Mouse (Mus musculus) megakaryocyte-erythroid progenitor cell, adult 5-6 weeks (primary cell): ENCODE measurements around the gene Ceacam19. TPM values are rescaled to one million over a fixed set of nuclear protein-coding genes. Genes with fewer than 3 reads are reported as not detected.

Experiments
- ATAC-seq: replicated peaks from 2 replicates; pipeline ENCODE4 v1.8.0; 2016; ENCODE audit warnings: mild to moderate bottlenecking, inconsistent platforms; ENCODE audit not compliant: severe bottlenecking, poor library complexity, low FRiP score, low TSS enrichment
- total RNA-seq, 2 experiments: library from RNA; stranded (forward) in 1 of 2; stranded (reverse) in 1 of 2; fragments of 200-1000, 215-1000 nt in 1 of 2; fragments of >200 nt in 1 of 2; fragmentation: Nextera tagmentation in 1 of 2; gene quantifications; 2 replicates each; pipeline ENCODE4 v1.2.3; 2014 to 2017

Gene Ceacam19
- total RNA-seq, 2 experiments from 2014 or later = not detected

DNA sequence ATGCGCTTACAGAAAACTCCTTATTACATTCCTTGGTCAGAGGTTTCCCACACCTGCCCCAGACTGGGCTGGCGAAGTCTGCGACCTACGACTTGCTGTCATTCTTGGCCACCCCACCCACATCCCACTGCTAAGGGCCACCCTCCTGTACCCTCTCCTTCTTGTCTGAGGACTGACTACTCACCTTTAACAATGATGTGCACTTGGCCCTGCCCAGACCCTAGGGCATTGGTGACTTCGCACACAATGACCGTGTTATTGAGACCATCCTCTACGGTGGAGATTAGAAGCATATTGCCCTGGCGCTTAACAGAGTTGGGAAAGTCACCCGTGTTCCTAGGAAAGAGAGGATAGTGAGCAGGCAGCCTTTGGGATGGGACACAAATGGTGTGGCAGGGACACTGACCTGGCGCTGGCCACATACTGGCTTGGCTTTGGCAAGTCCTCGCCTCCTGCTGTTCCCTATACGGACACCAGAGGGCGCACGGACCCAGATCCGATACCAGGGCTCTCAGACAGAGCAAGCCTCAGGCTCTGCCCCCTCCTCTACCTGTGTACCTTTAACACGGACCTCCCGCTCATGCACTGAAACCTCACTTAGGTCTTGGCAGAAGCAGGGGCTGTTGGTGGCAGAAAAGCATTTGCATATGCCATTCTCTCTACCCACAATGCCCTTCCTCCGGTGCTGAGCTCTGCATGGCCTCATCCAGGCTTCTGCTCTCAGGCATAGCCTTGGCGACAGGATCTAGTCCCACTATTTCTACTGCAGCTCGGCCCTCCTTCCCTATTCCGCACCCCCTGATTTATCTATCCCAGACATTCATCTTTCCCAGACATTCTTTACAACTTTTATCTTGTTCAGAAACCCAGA lies 22.9 kb upstream of the Ceacam19 start:
- peak; percentile 88 for ATAC-seq

DNA sequence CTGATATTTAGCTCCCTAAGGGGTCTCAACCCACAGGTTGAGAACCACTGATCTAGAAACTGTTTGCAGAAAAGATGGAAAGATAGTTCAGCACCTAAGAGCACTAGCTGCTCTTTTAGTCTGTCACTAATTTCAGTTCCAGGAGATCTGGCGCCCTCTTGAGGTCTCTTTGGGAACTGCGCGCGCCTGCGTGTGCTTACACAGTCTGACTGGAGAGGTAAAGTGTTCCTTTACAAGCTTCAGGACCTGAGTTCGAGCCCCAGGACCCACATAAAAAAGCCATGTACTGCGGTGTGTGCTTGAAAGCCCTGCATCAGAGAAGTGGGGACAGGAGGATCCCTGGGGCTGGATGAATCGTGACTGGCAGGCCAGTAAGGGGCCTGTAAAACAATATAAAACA lies 2.1 kb upstream of the Ceacam19 start:
- no peak for ATAC-seq

DNA sequence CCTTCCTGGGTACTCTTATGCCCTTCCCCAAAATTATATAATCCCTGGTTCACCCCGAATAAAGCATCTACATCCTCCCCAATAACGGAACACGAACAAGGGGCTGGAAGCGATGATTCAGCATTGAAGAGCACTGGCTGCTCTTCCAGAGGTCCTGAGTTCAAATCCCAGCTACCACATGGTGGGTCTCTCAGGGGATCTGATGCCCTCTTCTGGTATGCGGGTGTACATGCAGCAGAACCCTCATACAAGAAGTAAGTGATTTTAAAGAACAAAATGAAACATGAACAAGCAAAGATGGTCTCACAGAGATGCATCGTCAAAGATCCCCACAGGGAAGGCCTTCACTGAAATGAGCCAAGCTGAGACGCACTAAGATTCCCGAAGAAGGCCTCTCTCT lies 7.0 kb downstream of the Ceacam19 start:
- no peak for ATAC-seq

DNA sequence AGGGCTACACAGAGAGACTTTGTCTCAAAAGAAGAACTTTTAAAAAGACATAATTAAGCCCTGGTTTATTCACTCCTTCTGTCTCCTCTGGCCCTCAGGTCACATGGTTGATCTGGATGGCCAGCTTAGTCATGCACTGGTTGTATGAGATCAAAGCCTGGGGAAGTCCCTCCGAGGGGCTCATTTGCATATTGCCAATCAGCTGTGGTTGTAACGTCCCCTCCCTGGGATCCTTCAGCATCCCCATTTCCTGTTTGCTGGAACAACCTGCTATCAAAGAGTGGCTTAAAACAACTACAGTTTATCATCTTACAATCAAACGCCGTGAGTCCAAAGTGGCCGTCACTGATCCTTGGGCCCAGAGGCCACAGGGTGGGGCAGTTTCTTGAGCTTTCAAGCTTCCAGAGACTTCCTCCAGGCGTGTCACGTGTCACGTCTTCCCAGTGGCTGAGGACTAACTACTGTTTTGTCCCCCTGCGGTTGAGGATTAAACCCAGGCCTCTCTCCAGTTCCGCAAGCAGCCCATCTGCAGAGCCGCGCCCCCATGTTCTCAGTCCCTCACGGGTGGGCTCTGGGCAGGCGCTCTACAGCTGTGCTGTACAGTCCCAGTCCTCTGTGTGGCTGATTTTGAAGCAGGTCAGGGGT lies 10.9 kb downstream of the Ceacam19 start:
- peak; percentile 63 for ATAC-seq

DNA sequence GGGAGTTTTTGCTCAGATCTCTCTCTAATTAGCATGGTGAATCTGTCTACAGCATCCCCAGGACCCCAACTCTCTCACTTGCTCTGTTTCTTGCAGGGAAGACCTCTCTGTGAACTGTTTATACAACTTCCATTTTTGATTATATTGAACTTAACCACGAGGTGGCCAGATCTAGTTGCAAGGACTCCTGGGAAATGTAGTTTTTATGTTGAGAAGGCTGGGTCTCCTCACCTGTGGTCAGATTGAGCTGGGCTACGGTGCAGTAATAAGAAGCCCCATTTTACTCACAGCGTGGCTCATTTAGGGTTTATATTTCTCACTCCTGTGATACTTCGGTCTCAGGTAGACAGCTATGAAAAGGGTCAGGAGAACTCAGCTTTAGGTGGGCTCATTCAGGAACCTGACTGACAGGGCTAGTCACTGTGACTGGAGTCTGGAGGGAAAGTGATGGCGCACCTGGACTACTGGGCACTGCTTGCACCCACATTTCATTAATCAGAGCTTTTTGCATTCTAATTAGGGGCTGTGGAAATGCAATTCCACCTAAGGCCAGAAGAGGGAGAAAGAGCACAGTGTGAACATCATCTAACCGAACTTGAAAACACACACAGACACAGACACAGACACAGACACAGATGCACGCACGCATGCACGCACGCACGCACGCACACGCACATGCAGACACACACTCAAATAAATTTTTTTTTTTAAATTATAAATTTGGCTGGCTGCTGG lies 11.7 kb downstream of the Ceacam19 start:
- ATAC-seq = peak; percentile 78

DNA sequence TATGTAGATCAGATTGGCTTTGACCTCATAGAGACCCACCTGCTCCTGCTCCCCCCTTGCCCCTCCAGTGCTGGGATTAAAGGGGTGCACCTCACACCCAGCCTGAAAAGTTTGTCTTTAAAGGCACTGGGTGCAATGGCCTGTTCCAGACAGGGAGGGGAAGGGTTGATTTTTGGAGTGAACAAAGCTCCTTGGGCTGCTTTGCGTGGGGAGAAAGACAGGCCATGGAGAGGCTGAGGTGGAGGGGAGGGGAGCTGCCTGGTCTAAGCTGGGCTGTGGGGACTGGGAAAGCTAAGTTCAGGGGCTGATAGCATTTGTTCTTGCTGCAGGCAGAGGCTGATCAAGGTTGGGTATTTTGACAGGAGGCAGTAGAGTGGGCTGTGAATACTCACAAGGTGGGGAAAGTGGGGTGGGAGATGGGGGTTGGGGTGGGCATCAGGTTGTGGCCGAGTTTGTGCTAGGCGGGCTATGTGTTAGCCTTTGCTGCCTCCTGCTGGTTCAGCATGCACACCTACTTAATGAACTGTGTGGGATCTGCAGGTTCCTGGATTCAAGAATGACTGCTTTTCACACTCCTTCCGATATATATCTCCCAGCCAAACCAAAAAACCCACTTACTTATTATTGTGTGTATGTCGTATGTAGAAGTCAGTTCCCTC lies 15.7 kb downstream of the Ceacam19 start:
- no peak for ATAC-seq

DNA sequence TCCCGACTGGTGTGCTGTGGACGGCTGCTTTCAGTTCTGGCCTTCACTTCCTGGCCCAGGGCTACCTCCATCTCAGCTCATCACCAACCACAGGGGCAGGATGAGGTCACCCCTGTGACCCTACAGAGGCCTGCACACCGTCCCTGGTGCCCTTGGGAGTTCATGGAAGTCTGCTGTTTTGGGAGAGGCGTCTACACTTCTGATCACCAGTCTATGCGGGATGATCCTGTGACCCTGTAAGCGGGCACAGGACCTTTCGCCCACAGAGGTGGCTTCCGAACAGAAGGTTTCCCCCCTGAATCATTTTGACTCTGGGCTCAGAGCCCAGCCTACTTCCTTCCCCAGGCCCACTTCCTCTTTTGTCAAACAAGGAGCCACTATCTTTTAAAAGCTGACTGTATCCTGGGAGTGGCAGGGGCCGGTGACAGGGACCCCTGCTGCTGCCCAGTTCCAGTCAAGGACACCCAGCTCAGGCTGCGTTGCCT lies 16.6 kb downstream of the Ceacam19 start:
- peak; percentile 51 for ATAC-seq

DNA sequence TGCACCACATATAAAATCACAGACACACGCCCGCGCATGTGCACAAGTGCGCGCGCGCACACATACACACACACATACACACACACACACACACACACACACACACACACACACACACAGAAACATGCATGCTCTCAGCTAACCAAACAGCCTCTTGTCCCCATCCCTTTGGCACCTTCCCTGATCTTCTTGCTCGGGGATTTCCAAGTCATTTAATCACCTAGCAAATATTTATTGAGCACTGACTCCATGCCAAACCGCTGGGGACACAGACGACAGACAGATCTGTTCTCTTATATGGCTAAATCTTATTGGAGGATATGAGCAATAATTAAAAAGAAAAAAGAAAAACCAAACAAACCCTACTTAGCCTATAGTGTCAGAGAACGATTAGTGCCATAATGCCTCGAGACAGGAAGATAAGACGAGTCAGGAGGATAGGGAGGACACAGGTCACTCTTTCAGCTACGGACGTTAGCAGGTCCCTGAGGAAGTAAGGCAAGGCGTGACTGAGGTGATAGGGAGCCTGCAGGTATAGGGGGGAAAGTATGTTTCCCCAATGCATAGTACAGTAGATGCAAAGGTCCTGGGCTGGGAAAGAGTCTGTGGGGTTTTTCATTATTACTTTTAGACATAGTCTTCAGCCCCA lies 19.9 kb downstream of the Ceacam19 start:
- ATAC-seq = no peak

DNA sequence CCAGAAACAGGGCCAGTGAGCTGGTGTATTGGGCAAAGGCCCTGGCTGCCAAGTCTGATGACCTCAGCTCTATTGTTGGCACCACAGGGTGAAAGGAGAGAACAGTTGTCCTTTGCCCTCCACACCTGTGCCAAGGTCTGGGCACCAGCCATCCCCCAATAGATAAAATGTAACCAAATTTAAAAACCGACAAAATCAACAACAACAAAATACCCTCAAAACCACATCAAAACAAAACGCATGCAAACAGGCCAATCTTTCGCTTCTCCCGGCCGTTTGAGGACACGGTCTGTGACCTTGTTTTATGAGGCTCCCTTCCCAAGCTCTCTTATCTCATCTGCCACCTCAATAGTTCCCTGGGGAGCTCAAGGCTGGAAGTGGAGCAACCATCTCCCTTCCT lies 21.3 kb downstream of the Ceacam19 start:
- no peak for ATAC-seq

DNA sequence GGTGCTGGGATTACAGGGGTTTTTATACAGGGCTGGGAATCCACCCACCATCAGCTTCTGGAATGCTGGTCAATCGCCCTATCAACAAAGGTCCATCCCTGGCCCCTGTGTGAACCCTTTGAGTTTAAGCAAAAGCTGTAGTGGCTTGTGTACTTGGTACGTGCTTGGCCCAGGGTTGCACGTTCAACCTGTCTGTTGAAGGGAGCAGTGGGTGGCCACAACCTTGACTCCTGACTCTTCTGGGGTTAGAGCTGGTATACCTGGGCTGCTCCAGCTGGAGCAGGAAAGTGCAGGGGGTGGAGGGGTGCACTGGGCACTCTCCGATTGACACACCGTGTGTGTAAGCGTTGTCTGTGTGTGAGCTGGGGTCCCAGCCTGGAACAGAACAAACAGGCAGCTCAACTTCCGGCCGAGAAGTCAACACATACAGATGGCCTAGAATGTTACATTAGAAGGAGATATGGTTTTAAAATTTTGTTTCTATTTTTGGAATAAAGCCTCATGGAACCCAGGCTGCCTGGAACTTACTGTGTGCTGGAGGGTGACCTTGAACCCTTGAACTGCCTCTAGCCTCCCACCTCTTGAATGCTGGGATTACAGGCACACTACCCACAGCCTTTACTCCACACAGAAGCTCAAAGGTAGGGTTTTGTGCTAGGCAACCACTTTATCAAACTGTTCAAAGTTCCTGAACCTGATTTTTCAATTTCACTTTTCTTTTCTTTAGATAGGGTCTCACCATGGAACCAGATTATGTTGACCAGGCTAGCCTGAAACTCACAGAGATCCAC lies 22.3 kb downstream of the Ceacam19 start:
- ATAC-seq = no peak

DNA sequence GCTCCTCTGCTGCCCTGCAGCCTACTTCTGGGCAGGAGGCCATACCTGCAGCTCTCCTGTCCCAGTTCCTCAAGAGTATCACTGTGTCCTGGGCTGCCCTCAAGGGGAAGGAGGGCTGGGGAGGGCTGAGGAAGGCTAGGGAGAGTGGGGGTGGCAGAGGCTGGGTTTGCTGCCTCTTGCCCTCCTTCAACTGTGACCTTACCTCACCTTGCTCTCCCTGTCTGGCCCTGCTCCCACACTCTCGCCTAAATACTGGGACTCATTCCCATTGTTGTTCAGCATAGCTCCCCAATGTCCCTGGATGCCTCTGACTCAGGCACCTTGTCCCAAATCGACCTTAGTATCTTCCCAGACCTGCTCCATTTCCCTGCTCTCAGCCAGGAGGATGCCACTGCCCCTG lies 23.5 kb downstream of the Ceacam19 start:
- ATAC-seq = no peak

DNA sequence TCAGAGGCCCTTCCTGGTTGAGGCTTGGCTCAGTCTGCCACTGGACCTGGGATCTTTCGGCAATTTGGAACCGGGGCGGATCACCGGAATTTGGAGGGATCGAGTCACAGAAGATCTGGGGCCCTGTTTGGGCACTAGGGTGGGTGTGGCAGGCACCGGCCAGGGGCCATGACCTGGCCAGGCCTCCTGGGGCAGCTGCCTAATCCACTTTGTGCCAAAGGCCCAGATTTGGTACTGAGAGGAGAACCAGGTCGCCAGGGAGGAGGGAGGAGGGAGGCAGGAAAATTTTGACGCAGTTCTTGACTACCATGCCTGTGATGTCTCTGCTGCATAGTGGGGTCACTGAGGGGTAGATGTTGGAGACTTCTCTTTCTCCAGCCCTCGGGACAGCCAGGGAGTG lies 26.6 kb downstream of the Ceacam19 start, which contains the start of gene Ceacam16:
TSS of gene Ceacam16 (minus strand) at position 101 of the 400 bp plus-strand sequence.
- no peak for ATAC-seq

DNA sequence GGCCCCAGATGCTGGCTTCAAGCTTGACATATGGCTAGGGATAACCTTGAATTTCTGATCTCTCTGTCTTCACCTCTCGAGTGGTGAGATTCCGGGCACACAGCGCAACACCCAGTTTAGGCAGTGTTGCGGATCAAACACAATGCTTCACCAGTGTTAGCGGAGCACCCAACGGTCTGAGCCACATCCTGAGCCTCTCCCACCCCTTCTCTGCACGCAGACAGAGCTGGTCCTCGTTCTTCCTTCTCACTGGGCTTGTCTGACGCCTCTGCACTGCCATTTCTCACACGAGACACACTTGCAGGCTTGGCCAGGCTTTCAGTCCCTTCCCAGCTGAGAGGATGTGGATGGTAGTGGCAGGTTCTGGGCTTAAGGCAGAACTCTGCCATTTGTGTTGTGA lies 28.0 kb downstream of the Ceacam19 start:
- no peak for ATAC-seq

DNA sequence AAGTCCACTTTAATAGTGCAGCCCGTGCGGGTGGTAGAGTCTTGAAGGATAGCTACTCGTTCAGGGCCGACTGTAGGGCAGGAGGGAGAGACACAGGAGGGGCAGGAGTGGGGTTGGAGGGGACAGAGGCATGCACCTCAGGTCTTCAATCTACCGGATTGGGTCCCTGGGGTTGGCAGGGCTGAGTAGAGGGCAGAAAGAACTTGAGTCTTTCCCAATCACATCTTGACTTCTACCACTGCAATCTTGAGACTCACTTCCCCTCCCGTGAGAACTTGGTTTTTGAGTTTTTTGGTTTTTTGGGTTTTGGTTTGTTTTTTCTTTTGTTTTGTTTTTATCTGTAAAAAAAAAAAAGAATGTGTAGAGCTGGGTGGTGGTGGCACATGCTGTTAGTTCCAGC lies 31.5 kb downstream of the Ceacam19 start:
- ATAC-seq = no peak

DNA sequence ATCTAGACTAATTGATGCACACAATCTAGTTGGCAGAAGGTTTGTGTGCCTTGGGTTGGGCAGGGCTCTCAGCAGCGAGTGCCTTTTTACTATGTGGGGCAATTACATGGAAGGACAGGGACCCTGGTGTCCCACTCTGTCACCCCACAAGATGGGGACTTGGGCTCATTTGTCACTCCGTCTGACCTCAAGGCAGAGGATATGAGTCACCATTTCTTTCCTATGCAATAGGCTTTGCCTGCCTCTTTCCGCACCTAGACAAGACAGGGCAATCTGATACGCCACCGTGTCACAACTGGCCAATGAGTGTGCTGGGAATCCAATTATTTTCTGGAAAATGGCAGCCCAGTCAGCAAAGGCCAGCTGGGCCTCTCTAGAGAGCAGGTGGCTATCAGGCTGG lies 32.1 kb downstream of the Ceacam19 start:
- ATAC-seq = no peak

DNA sequence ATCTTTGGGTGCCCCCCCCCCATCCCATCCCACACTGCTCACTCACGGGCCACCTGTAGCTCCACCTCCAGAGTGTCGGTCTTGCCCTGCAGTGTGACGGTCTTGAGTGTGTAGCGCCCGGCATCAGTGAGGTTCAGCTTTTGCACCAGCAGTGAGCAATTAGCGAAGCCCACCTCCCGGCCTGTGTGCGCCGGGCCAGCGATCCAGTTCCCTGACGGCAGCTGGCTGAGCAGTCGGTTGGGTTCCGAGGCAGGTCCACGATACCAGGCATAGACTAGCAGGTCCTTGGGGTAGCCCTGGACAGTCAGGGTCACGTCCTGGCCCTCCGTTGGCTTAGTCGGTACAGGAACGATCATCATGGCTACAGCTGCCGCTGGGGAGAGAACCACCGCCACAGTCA lies 34.2 kb downstream of the Ceacam19 start:
- ATAC-seq = no peak

DNA sequence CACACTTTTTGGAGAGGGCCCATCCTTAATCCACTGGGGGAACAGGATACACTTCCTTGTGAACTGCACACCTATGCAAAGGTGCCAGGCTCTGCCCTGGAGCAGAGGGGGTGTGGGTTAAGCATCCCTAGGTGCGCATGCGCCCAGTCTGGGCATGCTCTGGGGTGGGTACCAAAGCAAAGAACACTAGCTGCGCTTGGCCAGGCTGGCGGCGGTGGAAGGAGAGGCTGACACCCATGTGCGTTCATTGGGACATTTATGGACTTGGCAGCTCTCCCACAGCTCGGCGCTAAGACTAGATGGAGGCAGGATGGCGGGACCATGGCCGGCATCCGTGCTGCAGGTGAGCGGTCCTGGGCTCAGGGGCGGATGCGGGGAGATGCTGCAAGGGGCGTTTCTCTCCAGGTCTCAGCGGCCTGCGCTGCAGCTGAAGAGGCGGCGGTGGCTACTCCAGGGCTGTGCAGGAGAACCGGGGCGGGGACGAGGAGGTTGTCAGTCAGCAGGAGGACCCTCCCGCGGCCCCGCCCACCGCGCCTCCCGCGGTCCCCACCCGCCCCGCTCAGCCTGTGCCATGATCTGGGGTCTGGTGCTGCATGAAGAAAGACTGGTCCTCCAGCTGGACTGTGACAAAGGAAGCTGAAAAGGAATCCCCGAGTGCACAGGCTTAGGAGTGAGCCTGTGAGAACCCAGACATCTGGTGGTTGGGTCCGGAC lies 35.8 kb downstream of the Ceacam19 start, which contains the start of gene Gm19345:
TSS of gene Gm19345 (plus strand) at position 146 of the 713 bp plus-strand sequence.
- ATAC-seq = no peak
